Mouse (Mus musculus): ENCODE measurements around the gene Scn2b. TPM values are rescaled to one million over a fixed set of nuclear protein-coding genes. Genes with fewer than 3 reads are reported as not detected.

Gene Scn2b
- polyA plus RNA-seq, 1 experiment from 2014 or later: 4.3 TPM

DNA sequence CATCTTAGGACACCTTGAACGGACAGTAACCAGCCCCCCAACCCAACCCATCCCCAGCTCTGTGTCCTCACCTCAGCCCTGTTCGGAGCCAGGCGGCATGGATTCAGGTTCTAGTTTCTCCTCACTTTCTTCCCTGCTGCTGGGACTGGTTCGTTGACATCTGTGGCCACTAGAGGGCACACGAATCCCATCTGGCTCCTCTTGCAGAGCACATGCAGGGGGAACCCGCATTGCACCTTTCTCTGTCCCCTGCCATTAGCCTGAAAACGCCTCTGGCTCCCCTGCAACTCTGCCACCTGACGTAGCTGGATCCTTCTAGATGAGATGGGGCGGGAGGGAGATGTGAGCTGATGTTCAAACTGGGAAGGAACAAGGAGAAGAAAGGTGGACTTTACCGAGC lies 4.2 kb downstream of the Scn2b start:
- H3K4me3 ChIP-seq: no peak overlapping the region
- peaks cover 12% of the 10 kb centered on the region; the same call in 1 of the 2 replicates for H3K27me3 ChIP-seq
- no peaks in the 10 kb centered on the region for H3K9me3 ChIP-seq
- 7% methylated on average over 10 of the region's 10 CpGs for WGBS
- peaks cover 5% of the 10 kb centered on the region; the same call in 1 of the 2 replicates for H3K36me3 ChIP-seq
- H3K27ac ChIP-seq (replicated peaks): no peak overlapping the region
- ATAC-seq (ENCODE audit: low FRiP score, low read depth): peak; percentile 49; the same call in 1 of the 2 replicates
- peaks cover 18% of the 10 kb centered on the region for H3K4me1 ChIP-seq
- peak overlapping the region; percentile 29 for H3K4me2 ChIP-seq (replicated peaks)
- no peak overlapping the region; the same call in 1 of the 2 replicates for H3K9ac ChIP-seq (replicated peaks)

DNA sequence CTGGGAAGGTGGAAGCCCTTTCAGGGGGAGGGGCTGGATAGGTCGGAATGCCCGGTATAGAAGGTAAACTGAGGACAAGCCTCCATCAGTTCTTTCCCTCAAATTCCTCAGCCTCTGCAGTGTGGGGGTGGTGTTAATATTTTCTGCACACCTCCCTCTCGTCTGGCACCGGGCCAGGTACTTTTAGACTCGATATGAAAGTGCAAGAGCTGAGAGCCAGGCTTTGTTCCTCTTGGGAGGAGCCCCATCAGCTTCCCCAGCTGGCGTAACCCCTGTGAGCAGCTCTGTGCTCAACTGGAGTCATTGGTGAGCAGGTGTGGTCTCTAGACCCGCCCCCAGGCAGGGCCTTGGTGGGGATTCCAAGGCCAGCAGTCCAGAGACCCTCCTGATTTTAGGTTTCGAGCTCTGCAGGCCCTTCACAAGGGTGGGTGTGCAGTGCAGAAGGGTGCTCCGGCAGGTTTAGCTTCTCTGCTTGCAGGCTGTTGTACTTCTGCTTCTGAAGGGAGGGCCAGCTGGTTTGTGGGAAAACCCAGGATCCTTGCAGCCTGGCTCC lies 4.7 kb downstream of the Scn2b start:
- Histone ChIP-seq H3K4me1 (peaks cover 18% of the 10 kb centered on the region), H3K9ac (replicated peaks) (no peak overlapping the region; the same call in 1 of the 2 replicates), H3K4me3 (no peak overlapping the region), H3K36me3 (peaks cover 5% of the 10 kb centered on the region; the same call in 1 of the 2 replicates), H3K9me3 (no peaks in the 10 kb centered on the region), H3K27me3 (0 out of 2 replicates have a peak, but pooled peaks cover 7% of the 10 kb centered on the region), H3K4me2 (replicated peaks) (peak overlapping the region; percentile 29; the same call in 1 of the 2 replicates), H3K27ac (replicated peaks) (no peak overlapping the region)
- 0 out of 2 replicates have a peak, but pooled peaks have one; percentile 23 for ATAC-seq (ENCODE audit: low FRiP score, low read depth)
- 31% methylated on average over 9 of the region's 9 CpGs for WGBS

DNA sequence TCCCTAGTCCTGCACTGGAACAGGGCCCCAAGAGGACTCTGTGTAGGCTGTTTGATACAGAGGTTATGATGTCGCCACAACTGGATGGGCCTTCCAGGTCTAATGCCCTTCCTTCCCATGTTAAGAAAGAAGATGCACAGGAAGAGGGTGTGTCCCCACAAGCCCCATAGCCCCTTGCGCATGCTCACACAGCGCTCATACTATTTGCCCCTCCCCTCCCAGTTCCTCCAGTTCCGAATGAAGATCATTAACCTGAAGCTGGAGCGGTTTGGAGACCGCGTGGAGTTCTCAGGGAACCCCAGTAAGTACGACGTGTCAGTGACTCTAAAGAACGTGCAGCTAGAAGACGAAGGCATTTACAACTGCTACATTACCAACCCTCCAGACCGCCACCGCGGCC lies 7.6 kb downstream of the Scn2b start:
- Histone ChIP-seq H3K9ac (replicated peaks) (no peak overlapping the region), H3K4me1 (peaks cover 10% of the 10 kb centered on the region), H3K27me3 (0 out of 2 replicates have a peak, but pooled peaks cover 6% of the 10 kb centered on the region), H3K4me3 (no peak overlapping the region), H3K9me3 (no peaks in the 10 kb centered on the region), H3K36me3 (peaks cover 5% of the 10 kb centered on the region; the same call in 1 of the 2 replicates), H3K4me2 (replicated peaks) (no peak overlapping the region), H3K27ac (replicated peaks) (no peak overlapping the region)
- no peak for ATAC-seq (ENCODE audit: low FRiP score, low read depth)
- WGBS: 91% methylated on average over 14 of the region's 14 CpGs

DNA sequence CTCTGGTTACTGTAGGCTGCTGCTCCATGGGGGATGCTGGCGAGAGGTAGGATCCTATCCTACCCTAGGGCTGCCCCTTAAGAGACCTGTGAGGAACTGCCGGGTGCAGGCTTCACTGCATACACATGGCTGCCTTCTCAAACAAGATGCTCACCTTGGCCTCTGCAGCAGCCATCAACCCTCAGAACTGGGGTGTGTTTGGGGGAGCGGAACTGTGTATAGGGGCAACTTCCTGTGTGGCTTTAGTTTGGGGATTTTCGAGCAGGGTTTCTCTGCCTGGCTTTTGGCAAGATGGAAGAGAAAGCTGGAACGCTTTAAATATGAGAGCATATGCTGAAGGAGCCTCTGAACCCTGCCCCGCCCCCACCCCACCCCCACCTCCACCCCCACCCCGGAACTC lies 9.4 kb downstream of the Scn2b start:
- H3K27me3 ChIP-seq: 0 out of 2 replicates have a peak, but pooled peaks cover under 1% of the 10 kb centered on the region
- H3K9ac ChIP-seq (replicated peaks): no peak overlapping the region
- H3K36me3 ChIP-seq: peaks cover 5% of the 10 kb centered on the region; the same call in 1 of the 2 replicates
- ATAC-seq (ENCODE audit: low FRiP score, low read depth): no peak
- peaks cover 8% of the 10 kb centered on the region for H3K4me1 ChIP-seq
- H3K27ac ChIP-seq (replicated peaks): no peak overlapping the region
- H3K9me3 ChIP-seq: no peaks in the 10 kb centered on the region
- WGBS: 62% methylated on average over 7 of the region's 7 CpGs
- no peak overlapping the region for H3K4me2 ChIP-seq (replicated peaks)
- no peak overlapping the region for H3K4me3 ChIP-seq

DNA sequence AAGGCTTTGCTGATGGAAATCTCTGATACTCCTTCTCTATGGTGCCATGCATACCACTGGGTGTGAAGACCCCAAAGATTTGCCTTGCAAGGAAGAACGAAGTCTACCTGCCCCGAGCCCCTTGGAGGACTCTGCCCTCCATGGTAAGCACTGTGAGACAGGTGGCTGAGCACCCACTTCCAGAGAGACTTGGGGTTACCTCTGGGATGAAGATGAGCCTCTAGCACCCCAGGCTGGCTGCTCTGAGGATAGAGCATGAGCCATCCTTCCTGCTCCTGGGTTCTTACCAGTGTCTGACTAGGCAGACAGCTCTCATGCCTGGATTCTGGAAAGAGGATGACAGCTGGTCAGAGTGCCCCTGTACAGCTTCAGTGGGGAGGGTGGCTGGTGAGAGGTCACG lies 12.5 kb downstream of the Scn2b start:
- ATAC-seq (ENCODE audit: low FRiP score, low read depth): no peak
- no peak overlapping the region for H3K9ac ChIP-seq (replicated peaks)
- no peak overlapping the region for H3K4me3 ChIP-seq
- 75% methylated on average over 3 of the region's 3 CpGs for WGBS
- H3K36me3 ChIP-seq: peaks cover 5% of the 10 kb centered on the region; the same call in 1 of the 2 replicates
- no peaks in the 10 kb centered on the region for H3K4me1 ChIP-seq
- no peak overlapping the region for H3K27ac ChIP-seq (replicated peaks)
- H3K9me3 ChIP-seq: no peaks in the 10 kb centered on the region
- H3K27me3 ChIP-seq: peaks cover 27% of the 10 kb centered on the region
- H3K4me2 ChIP-seq (replicated peaks): no peak overlapping the region

DNA sequence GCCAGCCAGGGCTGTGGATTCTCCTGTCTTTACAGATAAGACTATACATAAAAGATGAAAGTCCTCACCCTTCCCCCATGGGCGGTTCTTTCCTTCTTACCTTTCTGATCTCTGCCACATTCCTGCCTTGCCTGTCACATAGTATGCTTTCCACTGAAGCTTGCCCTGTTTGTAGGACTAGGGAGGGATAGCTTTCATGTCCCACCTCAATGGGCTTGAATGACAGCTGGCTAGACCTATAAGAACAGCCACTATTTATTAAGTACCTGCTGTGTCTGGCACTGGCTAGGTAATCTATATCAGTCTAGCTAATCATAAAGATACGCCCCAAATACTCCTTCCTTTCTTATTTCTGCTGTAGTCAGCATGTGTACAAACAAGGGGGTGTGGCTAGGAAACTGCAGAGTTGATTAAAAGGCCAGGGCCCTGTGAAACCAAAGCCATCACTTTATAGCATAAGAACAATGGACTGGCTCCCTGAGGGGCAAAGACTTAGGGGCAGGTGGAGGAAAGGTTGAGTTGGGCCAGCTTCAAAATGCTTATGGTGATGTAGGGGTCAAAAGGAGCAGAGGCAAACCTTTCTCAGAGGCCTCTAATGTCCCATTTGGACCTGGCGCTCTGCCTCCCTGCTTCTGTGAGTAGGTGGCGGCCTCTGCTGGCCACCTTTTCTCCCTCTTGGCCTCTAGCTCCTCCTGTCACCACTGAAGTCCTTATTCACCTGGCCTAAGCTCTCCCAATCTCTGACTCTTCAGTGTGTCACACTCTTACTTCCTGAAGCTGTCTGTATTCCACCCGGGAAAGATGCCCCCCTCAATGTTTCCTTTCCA lies 16.1 kb downstream of the Scn2b start:
- H3K27ac ChIP-seq (replicated peaks): no peak overlapping the region
- H3K4me1 ChIP-seq: peaks cover 14% of the 10 kb centered on the region
- H3K27me3 ChIP-seq: peaks cover 63% of the 10 kb centered on the region
- H3K9ac ChIP-seq (replicated peaks): no peak overlapping the region
- H3K4me3 ChIP-seq: no peak overlapping the region
- no peak for ATAC-seq (ENCODE audit: low FRiP score, low read depth)
- no peaks in the 10 kb centered on the region for H3K36me3 ChIP-seq
- H3K4me2 ChIP-seq (replicated peaks): no peak overlapping the region
- no peaks in the 10 kb centered on the region for H3K9me3 ChIP-seq
- WGBS: 28% methylated on average over 5 of the region's 5 CpGs

DNA sequence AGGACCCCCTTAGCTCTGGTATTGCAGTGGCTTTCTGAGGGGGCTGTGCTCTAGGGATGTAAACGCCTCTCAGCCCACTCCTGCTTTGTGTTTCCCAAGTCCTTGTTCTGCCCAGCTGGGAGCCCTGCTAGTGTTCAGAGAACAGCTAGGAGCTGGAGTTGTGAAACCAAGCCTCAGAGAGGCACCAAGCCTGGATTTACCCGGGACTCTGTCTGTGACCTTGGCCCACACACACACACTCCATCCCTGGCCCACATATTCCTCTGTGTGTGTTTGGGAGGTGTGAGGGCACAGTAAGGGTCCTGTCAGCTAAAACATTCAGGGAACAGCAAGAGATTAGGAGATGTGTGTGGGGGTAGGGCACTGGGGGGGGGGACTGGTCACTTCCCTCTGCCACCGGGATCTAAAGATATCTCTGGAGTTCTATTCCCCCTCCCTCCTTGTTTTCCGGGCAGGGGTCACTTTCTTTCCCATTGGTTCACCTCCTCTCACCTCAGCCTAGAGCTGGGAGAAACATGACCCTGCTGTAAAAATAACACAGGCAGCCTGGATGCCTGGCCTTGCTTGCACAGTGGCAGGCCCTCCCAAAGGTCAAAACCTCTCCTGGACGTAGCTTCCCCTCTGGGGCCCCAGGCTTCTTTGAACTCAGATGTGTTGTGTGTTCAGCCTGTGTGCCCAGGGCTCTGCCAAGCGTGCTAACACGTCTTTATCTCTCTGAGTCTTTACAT lies 19.0 kb downstream of the Scn2b start:
- H3K4me2 ChIP-seq (replicated peaks): no peak overlapping the region
- H3K4me1 ChIP-seq: peaks cover 23% of the 10 kb centered on the region
- ATAC-seq (ENCODE audit: low FRiP score, low read depth): no peak

DNA sequence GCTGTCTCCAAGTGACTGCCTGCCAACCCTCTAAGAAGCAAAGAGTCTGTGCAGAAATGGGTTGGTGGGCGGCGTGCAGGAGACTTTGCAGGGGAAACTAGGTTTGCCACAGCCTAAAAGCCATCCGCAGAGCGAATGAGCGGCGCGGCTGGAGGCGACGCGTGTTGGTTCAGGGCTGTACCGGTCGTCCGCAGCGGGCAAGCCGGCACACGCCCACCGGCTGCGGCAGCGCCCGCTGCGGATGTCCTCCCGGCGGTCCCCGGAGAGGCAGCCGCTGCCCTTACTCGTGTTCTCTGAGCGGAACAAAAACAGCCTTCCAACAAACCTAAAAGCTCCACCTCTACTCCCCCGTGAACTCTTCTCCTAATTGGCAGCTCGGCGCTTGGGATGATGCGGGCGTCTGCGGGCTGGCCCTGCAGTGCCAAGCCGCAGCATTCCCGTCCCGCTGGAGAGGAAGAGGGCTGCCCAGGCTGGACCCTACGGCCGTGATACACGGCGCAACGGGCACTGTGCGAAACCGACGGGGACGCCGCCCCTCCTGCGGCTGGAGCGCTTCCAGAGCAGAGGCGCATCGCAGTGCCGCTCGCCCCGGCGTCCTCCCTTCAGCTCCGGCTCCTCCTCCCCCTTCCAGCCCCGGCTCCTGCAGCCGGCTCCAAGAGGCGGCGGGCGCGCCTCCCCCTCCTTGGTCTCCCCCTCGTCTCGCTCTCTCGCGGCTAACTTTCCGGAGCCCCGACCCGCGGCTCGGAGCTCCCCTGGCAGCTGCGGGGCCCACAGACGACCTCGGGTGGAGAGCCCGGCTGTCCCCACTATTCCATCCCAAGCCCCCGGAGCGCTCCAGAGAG lies 20.8 kb downstream of the Scn2b start, which contains the start of gene Scn4b:
Gene Scn4b (plus strand): TSS at position 205 of the 842 bp plus-strand sequence.
- ATAC-seq (ENCODE audit: low FRiP score, low read depth): peak; percentile 44; the same call in 1 of the 2 replicates
- peak within 1 kb of the TSS; percentile 86 for H3K4me2 ChIP-seq (replicated peaks)
- H3K36me3 ChIP-seq: no peaks in the 10 kb centered on the region
- peaks cover 23% of the 10 kb centered on the region for H3K4me1 ChIP-seq
- no peaks in the 10 kb centered on the region for H3K9me3 ChIP-seq
- peaks cover 99% of the 10 kb centered on the region for H3K27me3 ChIP-seq
- peak within 1 kb of the TSS; percentile 29; the same call in 1 of the 2 replicates for H3K9ac ChIP-seq (replicated peaks)
- peak within 1 kb of the TSS; percentile 51 for H3K4me3 ChIP-seq
- H3K27ac ChIP-seq (replicated peaks): no peak within 1 kb of the TSS
- WGBS: under 1% methylated on average over 66 of the region's 76 CpGs

More for the DNA sequence above, 19.0 kb downstream of the Scn2b start:
- peaks cover 92% of the 10 kb centered on the region for H3K27me3 ChIP-seq
- no peaks in the 10 kb centered on the region for H3K9me3 ChIP-seq
- no peaks in the 10 kb centered on the region for H3K36me3 ChIP-seq
- WGBS: 14% methylated on average over 7 of the region's 7 CpGs
- no peak overlapping the region for H3K9ac ChIP-seq (replicated peaks)
- no peak overlapping the region for H3K4me3 ChIP-seq
- H3K27ac ChIP-seq (replicated peaks): no peak overlapping the region

DNA sequence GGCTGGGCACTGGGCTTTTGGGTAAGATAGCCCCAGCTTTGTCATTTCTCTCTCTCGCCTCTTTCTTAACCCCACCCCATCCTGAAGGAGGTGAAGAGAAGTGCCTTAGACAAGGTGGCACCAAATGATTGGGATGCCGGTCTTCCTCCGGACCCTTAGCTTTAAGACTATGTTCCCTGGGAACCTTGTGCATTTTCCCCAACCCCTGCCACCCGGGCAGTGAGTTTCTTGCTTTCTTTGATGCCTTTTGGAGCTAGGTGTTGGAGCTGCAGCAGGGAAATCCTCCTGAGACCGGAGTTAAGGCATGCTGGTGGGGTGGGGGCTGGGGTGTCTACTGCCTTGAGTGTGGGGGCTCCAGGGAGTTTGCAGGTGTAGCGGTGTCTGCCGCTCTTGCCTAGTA lies 21.5 kb downstream of the Scn2b start:
- Histone ChIP-seq H3K27ac (replicated peaks) (no peak overlapping the region), H3K9me3 (no peaks in the 10 kb centered on the region), H3K9ac (replicated peaks) (peak overlapping the region; percentile 29; the same call in 1 of the 2 replicates), H3K4me1 (peaks cover 23% of the 10 kb centered on the region), H3K4me3 (peak overlapping the region; percentile 51), H3K4me2 (replicated peaks) (peak overlapping the region; percentile 86), H3K27me3 (peaks cover 100% of the 10 kb centered on the region), H3K36me3 (no peaks in the 10 kb centered on the region)
- no peak for ATAC-seq (ENCODE audit: low FRiP score, low read depth)
- 3% methylated on average over 7 of the region's 7 CpGs for WGBS

DNA sequence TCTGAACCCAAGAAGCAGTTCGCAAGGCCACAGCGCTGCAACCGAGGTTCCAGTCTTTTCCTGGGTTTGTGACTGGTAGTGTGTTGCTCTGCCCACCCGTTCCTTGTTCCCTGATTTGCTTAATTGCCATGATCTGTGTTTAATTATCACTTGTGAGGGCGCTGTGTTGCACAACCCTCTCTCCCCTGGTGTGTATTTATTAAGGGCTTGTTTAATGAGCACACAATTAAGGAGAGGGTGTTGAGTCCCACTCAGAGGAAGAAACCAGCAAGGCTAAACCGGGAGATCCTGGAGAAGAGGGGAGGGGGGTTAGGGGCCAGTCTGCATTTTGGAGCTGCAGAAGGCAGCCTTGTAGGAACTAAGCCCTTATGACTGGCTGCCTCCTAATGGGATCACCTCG lies 23.4 kb downstream of the Scn2b start:
- H3K36me3 ChIP-seq: no peaks in the 10 kb centered on the region
- no peak overlapping the region for H3K27ac ChIP-seq (replicated peaks)
- 57% methylated on average over 7 of the region's 7 CpGs for WGBS
- peaks cover 99% of the 10 kb centered on the region for H3K27me3 ChIP-seq
- H3K4me3 ChIP-seq: no peak overlapping the region
- H3K9me3 ChIP-seq: no peaks in the 10 kb centered on the region
- no peak overlapping the region for H3K9ac ChIP-seq (replicated peaks)
- H3K4me2 ChIP-seq (replicated peaks): no peak overlapping the region
- ATAC-seq (ENCODE audit: low FRiP score, low read depth): no peak
- peaks cover 29% of the 10 kb centered on the region for H3K4me1 ChIP-seq

DNA sequence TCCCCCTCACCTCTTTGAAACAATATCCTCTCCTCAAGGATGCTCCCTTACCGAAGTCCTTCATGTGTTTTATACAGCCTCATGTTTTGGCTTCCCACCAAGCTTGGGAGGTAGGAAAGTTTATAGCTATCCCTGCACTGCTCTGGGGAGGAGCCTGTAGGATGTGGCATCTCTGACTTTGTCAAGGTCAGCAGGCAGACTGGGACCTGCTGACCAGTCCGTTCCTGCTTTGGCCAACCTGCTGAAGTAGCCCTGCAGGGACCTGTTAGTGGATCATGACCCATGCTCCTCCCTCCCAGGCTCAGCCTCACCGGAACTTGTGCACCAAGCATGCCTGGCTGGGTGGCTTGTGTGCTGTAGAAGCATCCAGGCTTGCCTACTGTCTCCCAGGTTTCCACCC lies 25.1 kb downstream of the Scn2b start:
- 68% methylated on average over 3 of the region's 3 CpGs for WGBS
- H3K9me3 ChIP-seq: no peaks in the 10 kb centered on the region
- no peak overlapping the region for H3K4me3 ChIP-seq
- no peak overlapping the region for H3K9ac ChIP-seq (replicated peaks)
- no peak for ATAC-seq (ENCODE audit: low FRiP score, low read depth)
- H3K36me3 ChIP-seq: no peaks in the 10 kb centered on the region
- peaks cover 25% of the 10 kb centered on the region for H3K4me1 ChIP-seq
- H3K27me3 ChIP-seq: peaks cover 96% of the 10 kb centered on the region
- no peak overlapping the region for H3K4me2 ChIP-seq (replicated peaks)
- no peak overlapping the region for H3K27ac ChIP-seq (replicated peaks)
